Mouse (Mus musculus): ENCODE measurements around the gene Map3k1. TPM values are rescaled to one million over a fixed set of nuclear protein-coding genes. Genes with fewer than 3 reads are reported as not detected.

Map3k1 gene
- total RNA-seq, 2 experiments from 2014 or later: 11.9 to 13.4 TPM

Other genes with a start within 250 kb of the Map3k1 start
- not detected for gene Gm10198, start 216.2 kb downstream of the Map3k1 start, total RNA-seq (2021)
- 10 to 100 TPM; 10.2 to 12.9 TPM for gene Mier3, start 128.0 kb downstream of the Map3k1 start, total RNA-seq (2021)